Mouse (Mus musculus): ENCODE results near the gene Itgad. TPM values are rescaled to one million over a fixed set of nuclear protein-coding genes. Genes with fewer than 3 reads are reported as not detected.

Gene Itgad
- polyA plus RNA-seq, 1 experiment from 2014 or later: not detected

GRCm38 (mm10) chr7:128164001-128164400, 9.8 kb downstream of the Itgad start:
- H3K27me3 ChIP-seq (ENCODE audit: control insufficient read depth, insufficient read depth, low read length): no peaks in the 10 kb centered on the region
- ATAC-seq (ENCODE audit: low FRiP score, low TSS enrichment) (no peak), DNase-seq (ENCODE audit: low spot score) (no peak)
- no peak overlapping the region for H3K4me2 ChIP-seq (replicated peaks; ENCODE audit: low read depth)
- no peaks in the 10 kb centered on the region for H3K4me1 ChIP-seq (replicated peaks; ENCODE audit: control insufficient read depth, insufficient read depth)
- H3K9me3 ChIP-seq (ENCODE audit: control insufficient read depth, low read length): no peaks in the 10 kb centered on the region
- H3K27ac ChIP-seq (replicated peaks): no peak overlapping the region
- 96% methylated on average over 4 of the region's 4 CpGs for WGBS
- H3K9ac ChIP-seq (ENCODE audit: low read length): no peak overlapping the region
- TF ChIP-seq EP300 (optimal IDR thresholded peaks at IDR 0.05) (no peak), CTCF (IDR thresholded peaks at IDR 0.05; ENCODE audit: low read depth) (no peak)
- H3K36me3 ChIP-seq (ENCODE audit: control insufficient read depth, insufficient read depth, low read length): no peaks in the 10 kb centered on the region
- no peak overlapping the region for H3K4me3 ChIP-seq (ENCODE audit: low read depth, low read length)

DNA sequence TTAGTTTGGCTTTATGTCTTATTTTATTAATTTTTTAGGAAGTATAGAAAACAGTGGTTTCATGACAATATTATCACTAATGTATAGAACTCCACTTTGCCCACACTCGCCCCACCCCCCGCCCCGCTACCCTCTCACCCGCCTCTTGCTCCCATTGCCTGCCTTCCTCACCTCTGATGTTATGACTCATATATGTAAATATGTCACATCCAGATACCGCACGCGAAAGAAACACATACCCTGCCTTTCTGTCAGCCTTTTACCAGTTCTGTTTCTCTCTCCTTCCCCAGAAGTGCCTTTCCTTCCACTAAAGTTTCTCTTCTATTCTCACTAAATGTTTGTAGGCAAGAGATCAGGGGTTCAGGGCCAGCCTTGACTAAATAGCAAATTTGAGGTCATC, 12.2 kb downstream of the Itgad start:
- Histone ChIP-seq H3K9me3 (ENCODE audit: control insufficient read depth, low read length) (no peaks in the 10 kb centered on the region), H3K4me1 (replicated peaks; ENCODE audit: control insufficient read depth, insufficient read depth) (no peaks in the 10 kb centered on the region), H3K36me3 (ENCODE audit: control insufficient read depth, insufficient read depth, low read length) (no peaks in the 10 kb centered on the region), H3K27ac (replicated peaks) (no peak overlapping the region), H3K4me2 (replicated peaks; ENCODE audit: low read depth) (no peak overlapping the region), H3K9ac (ENCODE audit: low read length) (no peak overlapping the region), H3K4me3 (ENCODE audit: low read depth, low read length) (no peak overlapping the region), H3K27me3 (ENCODE audit: control insufficient read depth, insufficient read depth, low read length) (no peaks in the 10 kb centered on the region)
- TF ChIP-seq EP300 (optimal IDR thresholded peaks at IDR 0.05) (no peak), CTCF (IDR thresholded peaks at IDR 0.05; ENCODE audit: low read depth) (no peak)
- ATAC-seq (ENCODE audit: low FRiP score, low TSS enrichment): peak; percentile 60; the same call in 1 of the 2 replicates
- DNase-seq (ENCODE audit: low spot score): peak; percentile 31
- 47% methylated on average over 7 of the region's 7 CpGs for WGBS

DNA sequence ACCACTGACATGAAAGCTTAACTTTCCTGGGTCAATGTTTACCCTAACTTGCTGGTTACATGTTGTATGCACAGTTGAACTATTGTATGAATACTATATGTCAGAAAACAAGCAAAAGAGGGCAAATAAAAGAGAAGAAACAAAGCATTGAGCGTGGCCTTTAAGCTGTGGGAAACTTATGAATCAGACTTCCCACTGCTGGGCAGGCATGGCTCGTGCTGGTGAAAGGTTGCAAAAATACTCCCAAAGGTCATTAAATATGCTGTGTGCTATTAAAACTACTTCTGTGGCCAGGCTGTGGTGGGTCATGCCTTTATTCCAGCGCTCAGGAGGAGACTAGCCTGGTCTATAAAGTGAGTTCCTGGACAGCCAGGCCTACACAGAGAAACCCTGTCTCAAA, 15.8 kb downstream of the Itgad start:
- Histone ChIP-seq H3K4me2 (replicated peaks; ENCODE audit: low read depth) (no peak overlapping the region), H3K4me1 (replicated peaks; ENCODE audit: control insufficient read depth, insufficient read depth) (no peaks in the 10 kb centered on the region), H3K27me3 (ENCODE audit: control insufficient read depth, insufficient read depth, low read length) (no peaks in the 10 kb centered on the region), H3K27ac (replicated peaks) (no peak overlapping the region), H3K9me3 (ENCODE audit: control insufficient read depth, low read length) (no peaks in the 10 kb centered on the region), H3K9ac (ENCODE audit: low read length) (no peak overlapping the region), H3K4me3 (ENCODE audit: low read depth, low read length) (no peak overlapping the region), H3K36me3 (ENCODE audit: control insufficient read depth, insufficient read depth, low read length) (no peaks in the 10 kb centered on the region)
- no peak for TF ChIP-seq CTCF (IDR thresholded peaks at IDR 0.05; ENCODE audit: low read depth)
- TF ChIP-seq EP300 (optimal IDR thresholded peaks at IDR 0.05): no peak
- peak; percentile 47; the same call in 1 of the 2 replicates for ATAC-seq (ENCODE audit: low FRiP score, low TSS enrichment)
- DNase-seq (ENCODE audit: low spot score): no peak
- WGBS: 63% methylated on average over 3 of the region's 3 CpGs

DNA sequence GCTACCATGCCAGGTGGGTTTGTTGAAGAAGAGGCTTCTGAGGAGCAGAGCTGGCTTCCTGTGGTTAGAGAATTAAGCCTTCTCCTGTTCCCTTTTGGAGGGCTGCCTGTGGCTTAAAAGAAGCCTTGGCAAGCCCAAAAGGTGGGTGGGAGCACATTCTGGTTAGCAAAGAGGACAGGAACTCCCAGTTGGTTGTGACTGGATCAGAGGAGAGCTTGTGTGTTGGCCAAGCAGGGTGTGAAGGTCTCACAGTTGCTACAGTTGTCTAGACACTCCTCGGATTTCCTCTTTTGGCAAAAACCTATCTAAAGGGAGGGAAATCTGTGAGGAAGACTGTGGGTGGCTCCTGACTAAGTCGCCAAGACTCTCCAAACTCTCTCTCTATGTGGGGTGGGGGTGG, 24.2 kb downstream of the Itgad start:
- Histone ChIP-seq H3K4me2 (replicated peaks; ENCODE audit: low read depth) (no peak overlapping the region), H3K9me3 (ENCODE audit: control insufficient read depth, low read length) (no peaks in the 10 kb centered on the region), H3K9ac (ENCODE audit: low read length) (no peak overlapping the region), H3K27ac (replicated peaks) (no peak overlapping the region), H3K27me3 (ENCODE audit: control insufficient read depth, insufficient read depth, low read length) (no peaks in the 10 kb centered on the region), H3K4me3 (ENCODE audit: low read depth, low read length) (no peak overlapping the region), H3K4me1 (replicated peaks; ENCODE audit: control insufficient read depth, insufficient read depth) (no peaks in the 10 kb centered on the region), H3K36me3 (ENCODE audit: control insufficient read depth, insufficient read depth, low read length) (no peaks in the 10 kb centered on the region)
- TF ChIP-seq EP300 (optimal IDR thresholded peaks at IDR 0.05) (no peak), CTCF (IDR thresholded peaks at IDR 0.05; ENCODE audit: low read depth) (no peak)
- 58% methylated on average over 2 of the region's 2 CpGs for WGBS
- DNase-seq (ENCODE audit: low spot score) (no peak), ATAC-seq (ENCODE audit: low FRiP score, low TSS enrichment) (no peak)

- TF ChIP-seq EP300 (optimal IDR thresholded peaks at IDR 0.05): no peak
- TF ChIP-seq CTCF (IDR thresholded peaks at IDR 0.05; ENCODE audit: low read depth): no peak
- WGBS: 72% methylated on average over 7 of the region's 7 CpGs
- Histone ChIP-seq H3K36me3 (ENCODE audit: control insufficient read depth, insufficient read depth, low read length) (no peaks in the 10 kb centered on the region), H3K4me2 (replicated peaks; ENCODE audit: low read depth) (no peak overlapping the region), H3K27ac (replicated peaks) (no peak overlapping the region), H3K4me1 (replicated peaks; ENCODE audit: control insufficient read depth, insufficient read depth) (no peaks in the 10 kb centered on the region), H3K27me3 (ENCODE audit: control insufficient read depth, insufficient read depth, low read length) (no peaks in the 10 kb centered on the region), H3K9me3 (ENCODE audit: control insufficient read depth, low read length) (no peaks in the 10 kb centered on the region), H3K9ac (ENCODE audit: low read length) (no peak overlapping the region), H3K4me3 (ENCODE audit: low read depth, low read length) (no peak overlapping the region)
- ATAC-seq (ENCODE audit: low FRiP score, low TSS enrichment): no peak
- DNase-seq (ENCODE audit: low spot score): no peak
Measured at GRCm38 (mm10) chr7:128180126-128180525, 25.9 kb downstream of the Itgad start.

DNA sequence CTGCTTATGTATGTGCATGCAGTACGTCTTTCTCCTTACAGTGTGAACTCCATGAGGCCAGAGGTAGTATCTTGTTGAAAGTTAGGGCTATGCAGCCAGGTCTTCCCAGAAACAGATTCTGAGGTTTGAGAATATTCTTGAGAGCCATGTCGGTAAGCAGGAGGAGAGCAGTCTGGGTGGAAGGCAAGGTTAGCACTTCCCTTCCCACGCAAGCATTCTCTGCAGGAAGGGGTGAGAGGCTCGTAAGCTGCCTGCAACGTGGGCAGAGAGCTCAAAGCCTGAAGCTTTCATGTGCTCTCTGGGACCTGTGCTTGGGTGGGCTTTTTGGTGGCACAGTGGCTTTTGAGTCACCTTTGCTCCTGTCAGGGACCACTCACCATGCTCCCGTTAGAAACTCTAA, 26.4 kb downstream of the Itgad start:
- Histone ChIP-seq H3K36me3 (ENCODE audit: control insufficient read depth, insufficient read depth, low read length) (no peaks in the 10 kb centered on the region), H3K4me3 (ENCODE audit: low read depth, low read length) (no peak overlapping the region), H3K4me2 (replicated peaks; ENCODE audit: low read depth) (no peak overlapping the region), H3K27ac (replicated peaks) (no peak overlapping the region), H3K9me3 (ENCODE audit: control insufficient read depth, low read length) (no peaks in the 10 kb centered on the region), H3K27me3 (ENCODE audit: control insufficient read depth, insufficient read depth, low read length) (no peaks in the 10 kb centered on the region), H3K9ac (ENCODE audit: low read length) (no peak overlapping the region), H3K4me1 (replicated peaks; ENCODE audit: control insufficient read depth, insufficient read depth) (no peaks in the 10 kb centered on the region)
- DNase-seq (ENCODE audit: low spot score) (no peak), ATAC-seq (ENCODE audit: low FRiP score, low TSS enrichment) (no peak)
- WGBS: 67% methylated on average over 6 of the region's 6 CpGs
- no peak for TF ChIP-seq CTCF (IDR thresholded peaks at IDR 0.05; ENCODE audit: low read depth)
- TF ChIP-seq EP300 (optimal IDR thresholded peaks at IDR 0.05): no peak

All from stomach, postnatal 0 days (tissue).